Mouse (Mus musculus) kidney, embryonic 14.5 days (tissue): ENCODE data around the gene Acot2. TPM values are rescaled to one million over a fixed set of nuclear protein-coding genes. Genes with fewer than 3 reads are reported as not detected.
"Not testable (repeated sequence)": the region's sequence is repeated elsewhere in the genome, so short reads cannot be mapped to it uniquely, and the experiment has no call there.

Source experiments
- ATAC-seq: fragments of 200-750 bp; cut with Nextera tagmentation; 2 replicates; pipeline ENCODE4 v1.8.0; 2017; ENCODE audit warnings: moderate number of reproducible peaks, mild to moderate bottlenecking, moderate TSS enrichment, moderate library complexity; ENCODE audit not compliant: low FRiP score, low TSS enrichment
- H3K27ac ChIP-seq: fragments of 300-500 bp; sonication (generic); 2 replicates; pipeline ENCODE4 v1.5.1; 2014; ENCODE audit warnings: low read depth, mild to moderate bottlenecking, low read length, moderate library complexity, mixed read lengths
- H3K27me3 ChIP-seq: fragments of 300-500 bp; sonication (generic); 2 replicates; pipeline ENCODE4 v1.6.1; 2014; ENCODE audit warnings: mild to moderate bottlenecking, low read length; ENCODE audit not compliant: control insufficient read depth, insufficient read depth
- H3K36me3 ChIP-seq: fragments of 300-500 bp; sonication (generic); 2 replicates; pipeline ENCODE4 v1.6.1; 2014; ENCODE audit warnings: low read length, mixed read lengths; ENCODE audit not compliant: control insufficient read depth, insufficient read depth
- H3K4me1 ChIP-seq: fragments of 300-500 bp; sonication (generic); 2 replicates; pipeline ENCODE4 v1.6.1; 2014; ENCODE audit warnings: low read length, mixed read lengths; ENCODE audit not compliant: control insufficient read depth, insufficient read depth
- H3K4me2 ChIP-seq: fragments of 300-500 bp; sonication (generic); replicated peaks from 2 replicates; pipeline ENCODE4 v1.6.1; 2014; ENCODE audit warnings: low read depth, mild to moderate bottlenecking, low read length
- H3K4me3 ChIP-seq: fragments of 300-500 bp; sonication (generic); 2 replicates; pipeline ENCODE4 v1.5.1; 2014; ENCODE audit warnings: mild to moderate bottlenecking, low read length
- H3K9ac ChIP-seq: fragments of 300-500 bp; sonication (generic); 2 replicates; pipeline ENCODE4 v1.6.1; 2014; ENCODE audit warnings: low read depth, mild to moderate bottlenecking, low read length, moderate library complexity
- H3K9me3 ChIP-seq: fragments of 300-500 bp; sonication (generic); 2 replicates; pipeline ENCODE4 v1.6.1; 2016; ENCODE audit warnings: low read length; ENCODE audit not compliant: control insufficient read depth
- WGBS: fragments of 180-500 bp; shearing (Covaris S2); extraction: QIAGEN DNeasy Blood & Tissue Kit; methylation state at CpG from one replicate; pipeline ENCODE4 v1.1.7; 2014; 5-methylcytosine and 5-hydroxymethylcytosine counted together
- polyA plus RNA-seq: library from polyadenylated mRNA; unstranded; fragments of >200 nt; fragmentation: Nextera tagmentation; extraction: Ambion mirVana; gene quantifications from 2 replicates; pipeline ENCODE4 v1.2.1, GENCODE M21; 2014

Acot2 gene
- polyA plus RNA-seq, 1 experiment from 2014 or later, result 37.5 TPM

- H3K27me3 ChIP-seq, result no peaks in the 10 kb centered on the region
- no peaks in the 10 kb centered on the region for H3K36me3 ChIP-seq
- no peak for ATAC-seq
- H3K4me2 ChIP-seq, result no peak overlapping the region
- H3K27ac ChIP-seq, result no peak overlapping the region
- no peak overlapping the region for H3K9ac ChIP-seq
- 96% methylated on average over 10 of the region's 12 CpGs for WGBS
- 0 out of 2 replicates have a peak, but pooled peaks cover 2% of the 10 kb centered on the region for H3K9me3 ChIP-seq
- no peak overlapping the region for H3K4me3 ChIP-seq
- peaks cover 6% of the 10 kb centered on the region for H3K4me1 ChIP-seq
These were observed 20.6 kb downstream of the Acot2 start for GRCm38 (mm10) chr12:84008251-84008650.

GRCm38 (mm10) chr12:84008729-84009128, 21.1 kb downstream of the Acot2 start:
- H3K9ac ChIP-seq, result no peak overlapping the region
- no peak overlapping the region for H3K27ac ChIP-seq
- peak overlapping the region; percentile 51 for H3K4me2 ChIP-seq
- H3K9me3 ChIP-seq, result no peaks in the 10 kb centered on the region
- no peak for ATAC-seq
- WGBS, result 72% methylated on average over 8 of the region's 8 CpGs
- H3K4me1 ChIP-seq, result peaks cover 6% of the 10 kb centered on the region
- no peaks in the 10 kb centered on the region for H3K36me3 ChIP-seq
- no peaks in the 10 kb centered on the region for H3K27me3 ChIP-seq
- peak overlapping the region; percentile 43; the same call in 1 of the 2 replicates for H3K4me3 ChIP-seq

- ATAC-seq, result peak; percentile 93
- peak within 1 kb of the TSS; percentile 55; the same call in 1 of the 2 replicates for H3K9ac ChIP-seq
- not testable (repeated sequence) for H3K4me1 ChIP-seq, H3K27ac ChIP-seq, H3K9me3 ChIP-seq, H3K36me3 ChIP-seq, H3K27me3 ChIP-seq
- H3K4me3 ChIP-seq, result peak within 1 kb of the TSS; percentile 43
- peak within 1 kb of the TSS; percentile 51 for H3K4me2 ChIP-seq
- WGBS, result 2% methylated on average over 54 of the region's 70 CpGs
These were observed 21.7 kb downstream of the Acot2 start, which contains the start of gene Acot1 for GRCm38 (mm10) chr12:84009171-84009965. Gene Acot1 (plus strand): TSS chr12:84009490.

- no peaks in the 10 kb centered on the region for H3K27me3 ChIP-seq
- H3K36me3 ChIP-seq, result no peaks in the 10 kb centered on the region; the same call in 1 of the 2 replicates
- 71% methylated on average over 3 of the region's 3 CpGs for WGBS
- peak overlapping the region; percentile 43 for H3K4me3 ChIP-seq
- no peaks in the 10 kb centered on the region for H3K9me3 ChIP-seq
- H3K4me2 ChIP-seq, result peak overlapping the region; percentile 51
- ATAC-seq, result no peak
- peak overlapping the region; percentile 55; the same call in 1 of the 2 replicates for H3K9ac ChIP-seq
- peaks cover 6% of the 10 kb centered on the region for H3K4me1 ChIP-seq
- no peak overlapping the region for H3K27ac ChIP-seq
These were observed 22.5 kb downstream of the Acot2 start for GRCm38 (mm10) chr12:84010201-84010600.

- no peaks in the 10 kb centered on the region for H3K9me3 ChIP-seq
- H3K4me1 ChIP-seq, result peaks cover 6% of the 10 kb centered on the region
- no peaks in the 10 kb centered on the region for H3K27me3 ChIP-seq
- H3K27ac ChIP-seq, result peak overlapping the region; percentile 37; the same call in 1 of the 2 replicates
- peak overlapping the region; percentile 0; the same call in 1 of the 2 replicates for H3K4me2 ChIP-seq
- ATAC-seq, result peak; percentile 81
- peak overlapping the region; percentile 2; the same call in 1 of the 2 replicates for H3K4me3 ChIP-seq
- no peak overlapping the region for H3K9ac ChIP-seq
- WGBS, result 28% methylated on average over 12 of the region's 12 CpGs
- no peaks in the 10 kb centered on the region; the same call in 1 of the 2 replicates for H3K36me3 ChIP-seq
These were observed 23.8 kb downstream of the Acot2 start for GRCm38 (mm10) chr12:84011251-84012040.

- Histone ChIP-seq H3K9ac (no peak overlapping the region), H3K27me3 (no peaks in the 10 kb centered on the region), H3K4me2 (no peak overlapping the region), H3K36me3 (no peaks in the 10 kb centered on the region; the same call in 1 of the 2 replicates), H3K4me3 (no peak overlapping the region), H3K27ac (no peak overlapping the region), H3K9me3 (no peaks in the 10 kb centered on the region), H3K4me1 (peaks cover 6% of the 10 kb centered on the region)
- ATAC-seq, result no peak
- 76% methylated on average over 6 of the region's 6 CpGs for WGBS
These were observed 25.5 kb downstream of the Acot2 start for GRCm38 (mm10) chr12:84013130-84013529.

- Histone ChIP-seq H3K36me3 (no peaks in the 10 kb centered on the region; the same call in 1 of the 2 replicates), H3K4me2 (no peak overlapping the region), H3K27ac (no peak overlapping the region), H3K4me3 (no peak overlapping the region), H3K4me1 (peaks cover 6% of the 10 kb centered on the region), H3K9me3 (no peaks in the 10 kb centered on the region), H3K9ac (no peak overlapping the region), H3K27me3 (no peaks in the 10 kb centered on the region)
- ATAC-seq, result no peak
- WGBS, result 94% methylated on average over 7 of the region's 7 CpGs
These were observed 26.0 kb downstream of the Acot2 start for GRCm38 (mm10) chr12:84013701-84014100.

GRCm38 (mm10) chr12:84020528-84020927, 32.9 kb downstream of the Acot2 start:
- H3K9me3 ChIP-seq, H3K27ac ChIP-seq, H3K27me3 ChIP-seq: not testable (repeated sequence)

More at GRCm38 (mm10) chr12:84020528-84020927, 32.9 kb downstream of the Acot2 start:
- 0 out of 2 replicates have a peak, but pooled peaks have one; percentile 28 for ATAC-seq
- 25% methylated on average over 7 of the region's 7 CpGs for WGBS
- H3K4me1 ChIP-seq, H3K4me3 ChIP-seq, H3K4me2 ChIP-seq, H3K36me3 ChIP-seq, H3K9ac ChIP-seq: not testable (repeated sequence)
